Mouse (Mus musculus) forebrain, embryonic 11.5 days (tissue): Measurements from ENCODE around the gene Olfr994. TPM values are rescaled to one million over a fixed set of nuclear protein-coding genes. Genes with fewer than 3 reads are reported as not detected.

Source experiments
- ATAC-seq: fragments of 200-750 bp; cut with Nextera tagmentation; replicated peaks from 2 replicates; pipeline ENCODE4 v1.8.0; 2017; ENCODE audit warnings: moderate TSS enrichment; ENCODE audit not compliant: low FRiP score
- DNase-seq: peaks from one replicate; pipeline ENCODE4 v3.0.0-alpha.2; 2017; ENCODE audit warnings: low spot score
- H3K27ac ChIP-seq: fragments of 300-500 bp; sonication (generic); 2 replicates; pipeline ENCODE4 v1.5.1; 2014; ENCODE audit warnings: low read depth, low read length
- H3K27me3 ChIP-seq: fragments of 300-500 bp; sonication (generic); 2 replicates; pipeline ENCODE4 v1.6.1; 2014; ENCODE audit warnings: mild to moderate bottlenecking, low read length, mixed read lengths; ENCODE audit not compliant: control insufficient read depth, insufficient read depth
- H3K36me3 ChIP-seq: fragments of 300-500 bp; sonication (generic); 2 replicates; pipeline ENCODE4 v1.6.1; 2014; ENCODE audit warnings: mild to moderate bottlenecking, low read length, moderate library complexity, mixed read lengths; ENCODE audit not compliant: control insufficient read depth, insufficient read depth
- H3K4me1 ChIP-seq: fragments of 300-500 bp; sonication (generic); replicated peaks from 2 replicates; pipeline ENCODE4 v1.6.1; 2014; ENCODE audit warnings: low read length, mixed read lengths; ENCODE audit not compliant: control insufficient read depth, insufficient read depth
- H3K4me2 ChIP-seq: fragments of 300-500 bp; sonication (generic); 2 replicates; pipeline ENCODE4 v1.6.1; 2014; ENCODE audit warnings: low read depth, mild to moderate bottlenecking, low read length, moderate library complexity, mixed read lengths; ENCODE audit not compliant: severe bottlenecking
- H3K4me3 ChIP-seq: fragments of 300-500 bp; sonication (generic); 2 replicates; pipeline ENCODE4 v1.5.1; 2014; ENCODE audit warnings: low read depth, low read length
- H3K9ac ChIP-seq: fragments of 300-500 bp; sonication (generic); 2 replicates; pipeline ENCODE4 v1.6.1; 2014; ENCODE audit warnings: low read length
- H3K9me3 ChIP-seq: fragments of 300-500 bp; sonication (generic); 2 replicates; pipeline ENCODE4 v1.6.1; 2016; ENCODE audit warnings: low read length, mixed read lengths; ENCODE audit not compliant: control insufficient read depth
- WGBS: fragments of 180-500 bp; shearing (Covaris S2); extraction: QIAGEN DNeasy Blood & Tissue Kit; methylation state at CpG from one replicate; pipeline ENCODE4 v1.1.7; 2014; 5-methylcytosine and 5-hydroxymethylcytosine counted together
- polyA plus RNA-seq: library from polyadenylated mRNA; unstranded; fragments of >200 nt; fragmentation: Nextera tagmentation; extraction: Ambion mirVana; gene quantifications from 2 replicates; pipeline ENCODE4 v1.2.1, GENCODE M21; 2014

Gene Olfr994
- not detected in 2 replicates for polyA plus RNA-seq

DNA sequence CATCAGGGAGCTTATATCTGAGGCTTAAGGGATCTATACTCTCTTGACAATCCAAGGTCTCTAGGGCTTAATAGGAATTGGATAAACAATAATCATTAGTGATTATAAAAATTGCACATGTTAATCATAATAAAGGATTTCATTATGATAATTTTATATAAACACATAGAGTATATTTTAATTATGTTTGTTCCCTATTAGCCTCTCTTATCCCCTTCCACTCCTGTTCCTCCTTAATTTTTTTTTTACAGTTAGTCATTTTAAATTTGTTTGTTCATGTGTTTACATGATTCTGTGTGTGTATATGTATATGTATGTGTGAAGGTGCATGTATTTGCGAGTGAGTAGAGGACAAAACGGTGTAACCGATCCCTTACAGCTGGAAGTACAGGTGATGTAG is at the start of gene Olfr994:
Gene Olfr994, minus strand, starts transcription at position 101 of the 400 bp plus-strand sequence.
- no peaks in the 10 kb centered on the region for H3K27me3 ChIP-seq
- no peak for DNase-seq
- H3K4me1 ChIP-seq = no peaks in the 10 kb centered on the region
- no peaks in the 10 kb centered on the region for H3K36me3 ChIP-seq
- H3K4me3 ChIP-seq = no peak within 1 kb of the TSS
- H3K27ac ChIP-seq = no peak within 1 kb of the TSS
- no peak for ATAC-seq
- H3K9ac ChIP-seq = no peak within 1 kb of the TSS
- H3K4me2 ChIP-seq = no peak within 1 kb of the TSS
- 96% methylated on average over 3 of the region's 3 CpGs for WGBS
- no peaks in the 10 kb centered on the region for H3K9me3 ChIP-seq

- no peak overlapping the region for H3K4me3 ChIP-seq
- H3K4me2 ChIP-seq = no peak overlapping the region
- no peak for DNase-seq
- no peak for ATAC-seq
- no peak overlapping the region for H3K27ac ChIP-seq
- no peaks in the 10 kb centered on the region; the same call in 1 of the 2 replicates for H3K9me3 ChIP-seq
- no peaks in the 10 kb centered on the region for H3K27me3 ChIP-seq
- H3K36me3 ChIP-seq = no peaks in the 10 kb centered on the region
- no peak overlapping the region for H3K9ac ChIP-seq
- WGBS = 80% methylated on average over 3 of the region's 3 CpGs
- no peaks in the 10 kb centered on the region for H3K4me1 ChIP-seq
Observed at GRCm38 (mm10) chr2:85466801-85467325, 30.6 kb upstream of the Olfr994 start.

GRCm38 (mm10) chr2:85443539-85443938 is 7.3 kb upstream of the Olfr994 start, which contains the start of gene Olfr995:
TSS of gene Olfr995 (minus strand) at chr2:85443639.
- DNase-seq = no peak

GRCm38 (mm10) chr2:85442546-85442945 is 6.3 kb upstream of the Olfr994 start:
- Histone ChIP-seq H3K4me3 (no peak overlapping the region), H3K9ac (no peak overlapping the region), H3K4me2 (no peak overlapping the region), H3K27ac (no peak overlapping the region), H3K4me1 (no peaks in the 10 kb centered on the region), H3K27me3 (no peaks in the 10 kb centered on the region), H3K36me3 (no peaks in the 10 kb centered on the region), H3K9me3 (no peaks in the 10 kb centered on the region)
- ATAC-seq (no peak), DNase-seq (no peak)

More at GRCm38 (mm10) chr2:85443539-85443938, 7.3 kb upstream of the Olfr994 start, which contains the start of gene Olfr995:
- H3K4me3 ChIP-seq = no peak within 1 kb of the TSS
- no peak within 1 kb of the TSS for H3K27ac ChIP-seq
- 13% methylated on average over 1 of the region's 1 CpGs for WGBS
- H3K36me3 ChIP-seq = no peaks in the 10 kb centered on the region
- no peak for ATAC-seq
- no peaks in the 10 kb centered on the region for H3K27me3 ChIP-seq
- H3K4me1 ChIP-seq = no peaks in the 10 kb centered on the region
- H3K9ac ChIP-seq = no peak within 1 kb of the TSS
- H3K9me3 ChIP-seq = no peaks in the 10 kb centered on the region
- no peak within 1 kb of the TSS for H3K4me2 ChIP-seq

- WGBS = 74% methylated on average over 1 of the region's 1 CpGs
- no peak overlapping the region for H3K9ac ChIP-seq
- no peak for ATAC-seq
- no peaks in the 10 kb centered on the region for H3K4me1 ChIP-seq
- no peaks in the 10 kb centered on the region for H3K36me3 ChIP-seq
- H3K27me3 ChIP-seq = no peaks in the 10 kb centered on the region
- no peak for DNase-seq
- no peak overlapping the region for H3K4me2 ChIP-seq
- no peaks in the 10 kb centered on the region for H3K9me3 ChIP-seq
- H3K27ac ChIP-seq = no peak overlapping the region
- no peak overlapping the region for H3K4me3 ChIP-seq
Observed at GRCm38 (mm10) chr2:85425893-85426292, 10.4 kb downstream of the Olfr994 start.

DNA sequence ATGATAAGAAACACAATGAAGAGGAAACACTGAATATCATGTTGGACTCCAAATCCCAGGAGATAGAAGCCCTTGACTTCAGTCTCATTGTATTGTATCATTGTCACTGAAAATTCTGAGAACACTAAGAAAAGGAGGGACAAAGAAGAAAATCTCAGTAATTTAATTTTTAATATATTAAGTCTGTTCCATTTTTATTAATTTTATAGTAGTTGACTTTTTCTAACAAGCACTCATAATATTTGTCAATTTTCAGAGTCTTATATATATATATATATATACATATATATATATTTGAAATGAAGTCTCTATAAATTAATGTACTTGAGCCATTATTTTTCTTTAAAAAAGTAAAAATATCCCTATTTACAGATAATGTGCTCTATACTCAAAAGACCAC is 21.5 kb downstream of the Olfr994 start, which contains the start of gene Olfr993:
Gene Olfr993, minus strand, starts transcription at position 101 of the 400 bp plus-strand sequence.
- H3K4me3 ChIP-seq = no peak within 1 kb of the TSS
- H3K27ac ChIP-seq = no peak within 1 kb of the TSS
- H3K36me3 ChIP-seq = no peaks in the 10 kb centered on the region
- DNase-seq (no peak), ATAC-seq (no peak)
- H3K4me2 ChIP-seq = no peak within 1 kb of the TSS
- H3K4me1 ChIP-seq = no peaks in the 10 kb centered on the region
- H3K9ac ChIP-seq = no peak within 1 kb of the TSS
- H3K27me3 ChIP-seq = no peaks in the 10 kb centered on the region
- no peaks in the 10 kb centered on the region for H3K9me3 ChIP-seq

GRCm38 (mm10) chr2:85409369-85409768 is 26.9 kb downstream of the Olfr994 start, which contains the start of gene Olfr992:
TSS of gene Olfr992 (minus strand) at chr2:85409469.
- WGBS = 62% methylated on average over 2 of the region's 2 CpGs
- no peaks in the 10 kb centered on the region for H3K9me3 ChIP-seq
- no peak within 1 kb of the TSS for H3K4me2 ChIP-seq
- H3K27ac ChIP-seq = no peak within 1 kb of the TSS
- H3K4me1 ChIP-seq = no peaks in the 10 kb centered on the region
- H3K36me3 ChIP-seq = no peaks in the 10 kb centered on the region
- ATAC-seq = no peak
- no peak within 1 kb of the TSS for H3K9ac ChIP-seq
- no peaks in the 10 kb centered on the region for H3K27me3 ChIP-seq
- no peak within 1 kb of the TSS for H3K4me3 ChIP-seq
- DNase-seq = no peak

Other genes with a start within 250 kb of the Olfr994 start
- 0.81 and 0.87 TPM in 2 replicates for gene Lrrc55, start 239.3 kb downstream of the Olfr994 start, polyA plus RNA-seq
- not detected in 2 replicates for gene Olfr987, start 97.1 kb downstream of the Olfr994 start, polyA plus RNA-seq
- gene Olfr988, start 73.2 kb downstream of the Olfr994 start, polyA plus RNA-seq = not detected in 2 replicates
- not detected in 2 replicates for gene Olfr992, start 27.0 kb downstream of the Olfr994 start, polyA plus RNA-seq
- not detected in 2 replicates for gene Olfr993, start 21.6 kb downstream of the Olfr994 start, polyA plus RNA-seq
- gene Olfr995, start 7.2 kb upstream of the Olfr994 start, polyA plus RNA-seq = not detected in 2 replicates
- gene 4833423E24Rik, start 82.6 kb upstream of the Olfr994 start, polyA plus RNA-seq = 0.13 TPM in 1 of 2 replicates, not detected in the other
- gene Olfr996, start 142.8 kb upstream of the Olfr994 start, polyA plus RNA-seq = not detected in 2 replicates
- not detected in 2 replicates for gene Olfr998, start 152.5 kb upstream of the Olfr994 start, polyA plus RNA-seq
- not detected in 2 replicates for gene Olfr1000, start 175.5 kb upstream of the Olfr994 start, polyA plus RNA-seq
- gene Olfr1002, start 214.3 kb upstream of the Olfr994 start, polyA plus RNA-seq = not detected in 2 replicates
- not detected in 2 replicates for gene Olfr154, start 228.0 kb upstream of the Olfr994 start, polyA plus RNA-seq
- gene Olfr1006, start 242.3 kb upstream of the Olfr994 start, polyA plus RNA-seq = not detected in 2 replicates